Mouse (Mus musculus) left cerebral cortex, adult 18-20 months (tissue): ENCODE data around the gene Olfr173. TPM values are rescaled to one million over a fixed set of nuclear protein-coding genes. Genes with fewer than 3 reads are reported as not detected.

Experiments
- DNase-seq, 2 experiments: peaks; one replicate each; pipeline ENCODE4 v3.0.0; 2021 to 2022; ENCODE audit warnings: low spot score in 2 of 2, mixed read lengths in 1 of 2
- long read RNA-seq, 2 experiments: library from polyadenylated mRNA; stranded (forward); transcript quantifications; one replicate each; pipeline ENCODE4 v2.0.0; 2021
- microRNA-seq, 2 experiments: library from miRNA; unstranded; fragments of <30 nt; microRNA quantifications; one replicate each; pipeline ENCODE4 v1.2.0; 2021
- total RNA-seq, 2 experiments: library from RNA; stranded (reverse); gene quantifications; 2 replicates each; pipeline ENCODE4 v1.2.3; 2021

Gene Olfr173
- total RNA-seq = not detected
- long read RNA-seq, experiment 1 = 0 reads
- long read RNA-seq, experiment 2 = 0 reads

- DNase-seq = no peak
Observed at GRCm38 (mm10) chr16:58800168-58800567, at the start of gene Olfr173. Gene Olfr173 (minus strand): TSS chr16:58800268.

DNA sequence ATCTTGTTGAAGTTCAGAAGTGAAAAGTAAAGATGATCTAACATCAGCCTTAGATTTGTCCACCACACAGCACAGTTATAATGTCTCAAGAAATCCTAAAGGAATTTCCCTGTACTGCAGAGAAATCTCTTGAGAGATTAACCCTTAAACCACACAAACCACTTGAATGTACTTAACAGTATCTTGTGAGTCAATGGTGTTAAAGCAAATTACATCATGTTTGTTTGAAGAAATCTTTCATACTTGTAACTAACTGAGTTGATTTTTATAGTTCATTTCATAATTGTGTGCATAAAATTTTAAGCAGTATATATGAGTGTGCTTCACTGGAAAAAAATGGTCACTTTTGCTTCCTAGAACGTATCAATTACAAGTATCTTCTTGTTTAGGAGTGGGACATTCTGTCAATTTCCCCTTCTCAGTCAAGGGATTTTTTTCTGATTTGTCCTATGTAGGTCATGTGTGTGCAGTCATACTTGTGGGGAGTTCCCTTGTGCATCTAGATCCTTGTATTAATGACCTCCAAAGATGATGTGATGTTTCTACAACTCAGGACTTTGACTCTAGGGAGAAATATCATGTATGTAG, 26.8 kb upstream of the Olfr173 start, which contains the start of gene Olfr175-ps1:
Gene Olfr175-ps1, minus strand, starts transcription at position 51 of the 588 bp plus-strand sequence.
- no peak for DNase-seq

GRCm38 (mm10) chr16:58763076-58763475, 37.0 kb downstream of the Olfr173 start, which contains the start of gene Olfr172:
Gene Olfr172 (minus strand): TSS chr16:58763176.
- DNase-seq = no peak

- DNase-seq = no peak
Observed at GRCm38 (mm10) chr16:58756191-58756590, 43.9 kb downstream of the Olfr173 start.

- DNase-seq = no peak
Observed at GRCm38 (mm10) chr16:58751314-58751713, 48.8 kb downstream of the Olfr173 start.

DNA sequence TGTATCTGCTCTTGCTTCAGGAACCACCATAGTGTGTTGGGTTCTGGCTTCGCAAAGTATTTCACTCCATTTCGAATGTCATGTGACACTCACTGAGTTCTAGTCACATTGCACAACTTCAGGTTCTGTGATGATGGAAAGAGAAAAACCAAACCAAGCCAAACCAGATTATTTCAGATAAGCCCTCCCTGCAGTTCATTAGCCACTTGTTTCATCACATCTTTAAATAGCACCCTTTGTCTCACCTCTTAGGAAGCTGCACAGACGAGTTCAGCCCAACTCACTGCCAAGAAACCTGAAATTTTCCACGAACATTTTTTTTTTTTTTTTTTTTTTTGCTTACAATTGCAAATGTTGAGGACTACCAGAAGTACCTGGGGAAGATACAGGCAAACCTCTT, 53.4 kb downstream of the Olfr173 start:
- DNase-seq = no peak

Small RNA genes within 50 kb of the gene (microRNA-seq; reads per million reads assigned to microRNA genes)
- gene Gm27564 = 0 reads per million in 2 experiments

Other genes starting within 250 kb of the Olfr173 start
- not detected for gene Gm813, start 183.3 kb downstream of the Olfr173 start, total RNA-seq
- not detected for gene E330017A01Rik, start 161.5 kb downstream of the Olfr173 start, total RNA-seq
- gene Cpox, start 130.0 kb downstream of the Olfr173 start, total RNA-seq = 10 to 100 TPM; 38.9 to 40.6 TPM
- not detected for gene Gpr15, start 81.2 kb downstream of the Olfr173 start, total RNA-seq
- gene Cldnd1, start 72.4 kb downstream of the Olfr173 start, total RNA-seq = 100 to 1,000 TPM in 1 of 2 experiments, 10 to 100 TPM in 1; 95.6 to 108 TPM
- not detected for gene Olfr172, start 37.1 kb downstream of the Olfr173 start, total RNA-seq
- not detected for gene Olfr175-ps1, start 26.5 kb upstream of the Olfr173 start, total RNA-seq
- not detected for gene Olfr177, start 74.5 kb upstream of the Olfr173 start, total RNA-seq
- not detected for gene Olfr178, start 91.8 kb upstream of the Olfr173 start, total RNA-seq
- not detected for gene Olfr181, start 128.5 kb upstream of the Olfr173 start, total RNA-seq
- gene Olfr180, start 129.1 kb upstream of the Olfr173 start, total RNA-seq = not detected
- gene Olfr183, start 195.1 kb upstream of the Olfr173 start, total RNA-seq = not detected
- gene Olfr186, start 230.0 kb upstream of the Olfr173 start, total RNA-seq = not detected
- gene Olfr187, start 239.5 kb upstream of the Olfr173 start, total RNA-seq = not detected